Mouse (Mus musculus): ENCODE data around the gene Rhebl1. TPM values are rescaled to one million over a fixed set of nuclear protein-coding genes. Genes with fewer than 3 reads are reported as not detected.

Rhebl1 gene
- polyA plus RNA-seq, 1 experiment from 2014 or later, result 4.0 TPM

DNA sequence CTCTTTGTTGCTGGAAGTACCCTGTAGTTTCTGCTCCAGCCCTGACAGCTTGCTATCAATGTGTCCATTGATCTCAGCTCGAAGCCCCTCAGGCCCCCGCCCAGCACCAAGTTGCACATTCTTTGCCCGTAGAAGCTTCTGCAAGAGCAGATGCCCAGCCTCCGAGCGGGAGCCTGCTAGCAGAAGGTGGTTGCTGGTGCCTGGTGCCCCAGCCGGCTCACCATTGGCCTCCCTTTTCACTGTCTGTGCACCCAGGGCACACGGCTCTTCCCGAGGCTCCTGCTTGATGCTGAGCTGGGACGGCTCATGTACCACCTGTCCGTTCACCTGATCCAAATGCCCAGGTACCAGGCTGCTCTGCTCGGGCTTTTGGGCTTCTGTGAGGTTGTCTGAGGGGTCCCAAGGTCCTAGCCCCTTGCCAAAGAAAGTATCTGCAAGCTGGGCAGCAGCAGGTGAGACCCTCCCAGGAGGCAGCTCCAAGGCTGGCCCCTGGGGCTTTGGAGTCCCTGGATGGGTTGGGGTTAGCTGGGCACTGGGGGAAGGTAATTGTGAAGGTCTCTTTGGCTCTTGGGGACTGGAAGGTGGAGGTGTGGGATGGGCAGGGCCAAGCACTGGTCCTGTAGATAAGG, 50.6 kb downstream of the Rhebl1 start:
- Histone ChIP-seq H3K9me3 (ENCODE audit: control insufficient read depth, low read length) (no peaks in the 10 kb centered on the region), H3K27ac (replicated peaks in 1 of 2; ENCODE audit: control insufficient read depth in 1 of 2, insufficient read depth in 1 of 2, low read depth in 2 of 2, low read length in 2 of 2) (no peak overlapping the region), H3K36me3 (ENCODE audit: control insufficient read depth, insufficient read depth, low read length) (peaks cover 100% of the 10 kb centered on the region), H3K4me1 (ENCODE audit: control insufficient read depth in 2 of 2, insufficient read depth in 2 of 2, low read length in 2 of 2) (no peaks in the 10 kb centered on the region), H3K4me2 (ENCODE audit: low read length) (no peak overlapping the region), H3K9ac (ENCODE audit: low read length) (no peak overlapping the region), H3K27me3 (ENCODE audit: control insufficient read depth, insufficient read depth, low read length) (no peaks in the 10 kb centered on the region), H3K4me3 (ENCODE audit: control insufficient read depth in 1 of 2, insufficient read depth in 1 of 2, low read depth in 1 of 2, low read length in 2 of 2) (no peak overlapping the region)
- WGBS, result 85% methylated on average over 11 of the region's 11 CpGs
- ATAC-seq (ENCODE audit: insufficient number of reproducible peaks, insufficient read depth, low FRiP score, low read depth), result no peak

DNA sequence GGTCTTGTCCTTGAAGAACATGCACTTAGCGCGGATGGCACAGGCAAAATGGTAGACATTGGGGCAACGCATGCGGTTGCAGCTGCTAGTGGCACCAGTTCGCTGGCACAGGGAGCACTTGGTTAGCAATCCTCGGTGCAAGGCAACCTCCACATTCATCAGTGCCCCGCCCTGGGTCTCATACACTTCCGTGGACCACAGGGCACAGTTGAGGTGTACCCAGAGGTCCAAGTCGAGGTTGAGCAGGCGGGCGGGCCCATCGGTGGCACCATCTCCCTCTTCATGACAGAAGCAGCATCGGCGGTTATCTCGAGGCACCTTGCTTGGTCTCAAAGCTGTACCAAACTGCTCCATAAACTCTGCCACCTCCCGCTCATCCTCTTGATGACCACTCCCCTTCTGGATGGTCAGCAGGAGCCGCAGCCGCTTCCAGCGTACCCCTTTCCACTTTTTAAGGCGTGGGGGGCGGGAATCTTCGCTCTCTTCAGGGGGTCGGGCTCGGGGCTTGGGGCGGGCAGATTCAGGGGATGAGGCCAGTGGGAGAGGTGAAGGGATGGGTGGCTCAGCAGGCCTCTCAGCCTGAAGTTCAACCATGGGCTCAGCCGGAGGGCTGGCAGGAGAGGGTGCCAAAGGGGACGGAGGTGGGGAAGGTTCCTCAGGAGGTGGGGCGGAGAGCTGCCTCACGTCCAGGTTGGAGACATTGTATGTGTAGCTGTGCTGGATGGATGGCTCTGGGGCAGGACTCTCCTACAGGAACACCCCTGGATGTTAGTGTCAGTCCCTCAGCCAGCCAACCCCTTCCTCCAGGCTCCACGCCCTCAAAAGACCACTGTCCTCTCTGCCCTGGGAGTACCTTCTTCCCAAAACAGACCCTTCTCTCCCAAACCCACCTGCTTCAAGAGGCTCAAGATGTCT, 54.4 kb downstream of the Rhebl1 start:
- no peak overlapping the region for H3K4me3 ChIP-seq (ENCODE audit: control insufficient read depth in 1 of 2, insufficient read depth in 1 of 2, low read depth in 1 of 2, low read length in 2 of 2)
- peaks cover 100% of the 10 kb centered on the region for H3K36me3 ChIP-seq (ENCODE audit: control insufficient read depth, insufficient read depth, low read length)
- H3K4me2 ChIP-seq (ENCODE audit: low read length), result no peak overlapping the region
- H3K27ac ChIP-seq (replicated peaks in 1 of 2; ENCODE audit: control insufficient read depth in 1 of 2, insufficient read depth in 1 of 2, low read depth in 2 of 2, low read length in 2 of 2), result no peak overlapping the region
- no peak overlapping the region for H3K9ac ChIP-seq (ENCODE audit: low read length)
- no peaks in the 10 kb centered on the region for H3K27me3 ChIP-seq (ENCODE audit: control insufficient read depth, insufficient read depth, low read length)
- peaks cover 4 to 6% of the 10 kb centered on the region in 2 experiments; a peak in 2 of 4 replicates for H3K4me1 ChIP-seq (ENCODE audit: control insufficient read depth in 2 of 2, insufficient read depth in 2 of 2, low read length in 2 of 2)
- WGBS, result 94% methylated on average over 30 of the region's 30 CpGs
- no peaks in the 10 kb centered on the region for H3K9me3 ChIP-seq (ENCODE audit: control insufficient read depth, low read length)
- no peak for ATAC-seq (ENCODE audit: insufficient number of reproducible peaks, insufficient read depth, low FRiP score, low read depth)

DNA sequence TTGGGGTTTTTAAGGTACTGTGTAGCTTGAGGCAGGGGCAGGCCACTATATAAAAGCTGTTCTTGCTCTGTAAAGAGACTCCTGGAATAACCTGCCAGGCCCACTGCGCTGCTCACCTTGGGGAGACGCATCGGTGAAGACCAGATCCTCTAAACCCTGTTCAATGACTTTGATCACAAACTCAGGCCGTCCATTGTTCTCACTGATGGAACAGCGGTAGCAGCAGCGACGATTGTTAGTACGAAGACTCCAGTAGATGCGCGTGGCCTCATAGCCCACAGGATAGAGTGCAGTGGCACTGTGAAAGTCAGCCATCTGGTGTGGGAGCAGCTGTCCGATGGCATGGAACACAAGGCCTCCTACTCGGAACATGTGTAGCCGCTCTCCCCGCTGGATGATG, 55.2 kb downstream of the Rhebl1 start:
- Histone ChIP-seq H3K4me2 (ENCODE audit: low read length) (no peak overlapping the region), H3K9me3 (ENCODE audit: control insufficient read depth, low read length) (no peaks in the 10 kb centered on the region), H3K9ac (ENCODE audit: low read length) (no peak overlapping the region), H3K4me1 (ENCODE audit: control insufficient read depth in 2 of 2, insufficient read depth in 2 of 2, low read length in 2 of 2) (peaks cover 4 to 6% of the 10 kb centered on the region in 2 experiments; a peak in 2 of 4 replicates), H3K4me3 (ENCODE audit: control insufficient read depth in 1 of 2, insufficient read depth in 1 of 2, low read depth in 1 of 2, low read length in 2 of 2) (no peak overlapping the region), H3K27me3 (ENCODE audit: control insufficient read depth, insufficient read depth, low read length) (no peaks in the 10 kb centered on the region), H3K36me3 (ENCODE audit: control insufficient read depth, insufficient read depth, low read length) (peaks cover 100% of the 10 kb centered on the region), H3K27ac (replicated peaks in 1 of 2; ENCODE audit: control insufficient read depth in 1 of 2, insufficient read depth in 1 of 2, low read depth in 2 of 2, low read length in 2 of 2) (no peak overlapping the region)
- WGBS, result 90% methylated on average over 14 of the region's 14 CpGs
- no peak for ATAC-seq (ENCODE audit: insufficient number of reproducible peaks, insufficient read depth, low FRiP score, low read depth)

DNA sequence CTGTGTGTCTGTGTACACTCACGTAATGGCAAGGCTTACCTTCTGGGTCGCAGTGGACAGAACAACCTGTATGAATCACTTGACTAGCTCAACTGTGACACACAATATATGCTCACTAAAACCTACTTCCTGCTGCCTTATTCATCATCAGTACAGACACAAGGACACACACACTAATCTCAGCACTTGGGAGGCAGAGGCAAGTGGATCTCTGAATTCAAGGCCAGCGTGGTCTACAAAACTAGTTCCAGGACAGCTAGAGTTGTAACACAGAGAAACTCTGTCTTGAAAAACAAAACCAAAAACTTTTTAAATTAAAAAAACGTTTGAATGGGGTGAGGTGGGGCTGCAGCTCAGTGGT, 56.6 kb downstream of the Rhebl1 start:
- Histone ChIP-seq H3K9ac (ENCODE audit: low read length) (no peak overlapping the region), H3K36me3 (ENCODE audit: control insufficient read depth, insufficient read depth, low read length) (peaks cover 100% of the 10 kb centered on the region), H3K4me2 (ENCODE audit: low read length) (no peak overlapping the region), H3K27me3 (ENCODE audit: control insufficient read depth, insufficient read depth, low read length) (no peaks in the 10 kb centered on the region), H3K4me1 (ENCODE audit: control insufficient read depth in 2 of 2, insufficient read depth in 2 of 2, low read length in 2 of 2) (peaks cover 4 to 8% of the 10 kb centered on the region in 2 experiments; a peak in 3 of 4 replicates), H3K9me3 (ENCODE audit: control insufficient read depth, low read length) (no peaks in the 10 kb centered on the region), H3K27ac (replicated peaks in 1 of 2; ENCODE audit: control insufficient read depth in 1 of 2, insufficient read depth in 1 of 2, low read depth in 2 of 2, low read length in 2 of 2) (no peak overlapping the region), H3K4me3 (ENCODE audit: control insufficient read depth in 1 of 2, insufficient read depth in 1 of 2, low read depth in 1 of 2, low read length in 2 of 2) (no peak overlapping the region)
- ATAC-seq (ENCODE audit: insufficient number of reproducible peaks, insufficient read depth, low FRiP score, low read depth), result no peak
- WGBS, result 76% methylated on average over 4 of the region's 4 CpGs

DNA sequence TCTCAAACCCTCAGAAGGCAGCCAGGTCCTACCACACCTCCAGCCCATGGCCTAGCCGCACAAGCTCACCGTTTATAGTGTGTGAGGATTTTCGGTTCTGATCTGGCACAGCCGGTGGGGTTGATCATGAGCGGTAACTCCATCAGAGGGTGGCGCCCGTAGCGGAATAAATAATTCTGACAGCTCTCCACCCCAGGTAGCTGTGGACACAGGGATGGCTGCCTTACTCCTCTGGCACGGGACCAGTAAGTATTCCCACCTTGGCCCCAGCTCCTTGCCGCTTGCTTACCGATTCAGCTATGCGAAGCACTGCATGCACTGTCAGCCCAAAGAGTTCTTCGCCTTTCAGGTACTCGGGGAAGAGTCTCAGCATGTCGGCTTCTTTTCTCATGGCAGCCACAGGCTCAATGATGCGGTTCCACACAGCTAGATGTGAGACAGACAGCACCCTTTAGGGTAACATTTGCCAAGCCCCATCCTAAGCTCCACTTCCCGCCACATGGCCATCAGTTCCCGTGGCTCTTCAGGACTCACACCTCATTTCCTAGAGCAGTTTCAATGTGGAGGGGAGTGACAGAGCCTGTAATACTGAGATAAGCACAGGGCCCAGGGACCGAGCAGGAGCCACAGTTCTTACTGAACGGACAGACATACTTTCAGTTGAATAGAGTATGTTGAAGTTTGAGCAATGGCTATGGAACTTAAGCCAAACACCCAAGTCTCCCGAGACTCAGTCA, 57.2 kb downstream of the Rhebl1 start:
- no peak overlapping the region for H3K27ac ChIP-seq (replicated peaks in 1 of 2; ENCODE audit: control insufficient read depth in 1 of 2, insufficient read depth in 1 of 2, low read depth in 2 of 2, low read length in 2 of 2)
- no peaks in the 10 kb centered on the region for H3K9me3 ChIP-seq (ENCODE audit: control insufficient read depth, low read length)
- WGBS, result 89% methylated on average over 21 of the region's 21 CpGs
- H3K4me1 ChIP-seq (ENCODE audit: control insufficient read depth in 2 of 2, insufficient read depth in 2 of 2, low read length in 2 of 2), result peaks cover 4 to 10% of the 10 kb centered on the region in 2 experiments; a peak in 3 of 4 replicates
- H3K36me3 ChIP-seq (ENCODE audit: control insufficient read depth, insufficient read depth, low read length), result peaks cover 95% of the 10 kb centered on the region
- H3K27me3 ChIP-seq (ENCODE audit: control insufficient read depth, insufficient read depth, low read length), result no peaks in the 10 kb centered on the region
- H3K4me3 ChIP-seq (ENCODE audit: control insufficient read depth in 1 of 2, insufficient read depth in 1 of 2, low read depth in 1 of 2, low read length in 2 of 2), result no peak overlapping the region
- H3K9ac ChIP-seq (ENCODE audit: low read length), result no peak overlapping the region
- no peak for ATAC-seq (ENCODE audit: insufficient number of reproducible peaks, insufficient read depth, low FRiP score, low read depth)
- H3K4me2 ChIP-seq (ENCODE audit: low read length), result no peak overlapping the region

DNA sequence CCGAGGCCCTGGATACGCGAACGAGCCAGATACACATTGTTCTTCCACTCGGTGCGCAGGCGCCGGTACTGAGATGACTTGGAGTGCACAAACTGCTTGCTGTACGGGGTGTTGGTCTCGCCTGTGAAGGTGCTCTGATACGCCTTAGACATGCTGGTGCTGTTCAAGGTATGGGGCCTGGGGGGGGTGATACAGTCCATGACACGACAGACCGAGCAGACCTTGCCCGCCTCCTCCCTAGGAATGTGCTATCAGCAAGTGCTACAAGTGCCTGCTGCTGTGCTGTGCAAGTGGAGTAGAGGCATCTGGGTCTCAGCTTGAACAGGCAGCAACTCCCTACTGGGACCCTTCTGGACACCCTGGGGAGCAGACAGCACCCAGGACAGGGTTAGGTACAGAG, 59.0 kb downstream of the Rhebl1 start:
- 66% methylated on average over 14 of the region's 14 CpGs for WGBS
- Histone ChIP-seq H3K36me3 (ENCODE audit: control insufficient read depth, insufficient read depth, low read length) (peaks cover 76% of the 10 kb centered on the region), H3K4me1 (ENCODE audit: control insufficient read depth in 2 of 2, insufficient read depth in 2 of 2, low read length in 2 of 2) (peaks cover 6 to 10% of the 10 kb centered on the region in 2 experiments; a peak in 3 of 4 replicates), H3K27me3 (ENCODE audit: control insufficient read depth, insufficient read depth, low read length) (no peaks in the 10 kb centered on the region), H3K4me2 (ENCODE audit: low read length) (no peak overlapping the region), H3K9ac (ENCODE audit: low read length) (peak overlapping the region; percentile 32; the same call in 1 of the 2 replicates), H3K27ac (replicated peaks in 1 of 2; ENCODE audit: control insufficient read depth in 1 of 2, insufficient read depth in 1 of 2, low read depth in 2 of 2, low read length in 2 of 2) (peak overlapping the region; percentile 9 to 33; a peak in 1 of 4 replicates), H3K9me3 (ENCODE audit: control insufficient read depth, low read length) (no peaks in the 10 kb centered on the region), H3K4me3 (ENCODE audit: control insufficient read depth in 1 of 2, insufficient read depth in 1 of 2, low read depth in 1 of 2, low read length in 2 of 2) (no peak overlapping the region)
- no peak for ATAC-seq (ENCODE audit: insufficient number of reproducible peaks, insufficient read depth, low FRiP score, low read depth)

DNA sequence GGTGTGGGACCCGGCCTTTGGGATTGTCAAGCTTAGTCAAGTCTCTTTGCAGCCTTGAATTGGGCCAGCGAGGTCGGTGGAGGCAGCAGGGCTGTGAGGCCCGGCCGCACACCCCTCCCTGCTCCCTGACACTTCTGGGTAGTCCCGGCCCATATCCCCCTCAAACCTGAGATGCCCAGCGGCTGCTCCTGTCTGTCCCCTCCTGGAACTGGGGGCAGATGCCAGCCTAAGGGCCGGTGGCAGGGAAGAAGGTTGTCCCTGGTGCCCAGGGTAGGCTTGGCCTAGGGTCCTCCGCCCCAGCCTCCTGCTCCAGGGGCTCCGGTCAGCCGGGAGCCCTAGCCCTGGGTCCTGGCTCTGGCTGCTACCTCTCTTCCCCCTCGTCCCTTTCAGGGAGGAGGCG, 60.3 kb downstream of the Rhebl1 start:
- no peak for ATAC-seq (ENCODE audit: insufficient number of reproducible peaks, insufficient read depth, low FRiP score, low read depth)
- Histone ChIP-seq H3K4me3 (ENCODE audit: control insufficient read depth in 1 of 2, insufficient read depth in 1 of 2, low read depth in 1 of 2, low read length in 2 of 2) (no peak overlapping the region), H3K9me3 (ENCODE audit: control insufficient read depth, low read length) (no peaks in the 10 kb centered on the region), H3K9ac (ENCODE audit: low read length) (no peak overlapping the region), H3K36me3 (ENCODE audit: control insufficient read depth, insufficient read depth, low read length) (peaks cover 64% of the 10 kb centered on the region), H3K4me1 (ENCODE audit: control insufficient read depth in 2 of 2, insufficient read depth in 2 of 2, low read length in 2 of 2) (peaks cover 10 to 16% of the 10 kb centered on the region in 2 experiments), H3K27me3 (ENCODE audit: control insufficient read depth, insufficient read depth, low read length) (no peaks in the 10 kb centered on the region), H3K4me2 (ENCODE audit: low read length) (no peak overlapping the region), H3K27ac (replicated peaks in 1 of 2; ENCODE audit: control insufficient read depth in 1 of 2, insufficient read depth in 1 of 2, low read depth in 2 of 2, low read length in 2 of 2) (no peak overlapping the region)
- WGBS, result 86% methylated on average over 13 of the region's 13 CpGs

All from heart, embryonic 14.5 days (tissue).